Mouse (Mus musculus) heart, adult 2 months (tissue): ENCODE results near the gene Txlna. TPM values are rescaled to one million over a fixed set of nuclear protein-coding genes. Genes with fewer than 3 reads are reported as not detected.

Experiments
- DNase-seq, 2 experiments: peaks; one replicate each; pipeline ENCODE4 v3.0.0; 2021
- H3K27ac ChIP-seq: fragments of 200-600 bp; 2 replicates; pipeline ENCODE4 v1.8.1; 2022
- H3K27me3 ChIP-seq: fragments of 200-500 bp; 2 replicates; pipeline ENCODE4 v1.6.1; 2012; ENCODE audit warnings: mild to moderate bottlenecking, low read length, inconsistent platforms, mixed read lengths; ENCODE audit not compliant: control insufficient read depth, insufficient read depth
- H3K36me3 ChIP-seq: fragments of 200-500 bp; 2 replicates; pipeline ENCODE4 v1.6.1; 2012; ENCODE audit warnings: low read length, inconsistent platforms; ENCODE audit not compliant: control insufficient read depth, insufficient read depth
- H3K4me1 ChIP-seq: fragments of 200-500 bp; 2 replicates; pipeline ENCODE4 v1.6.1; 2011; ENCODE audit warnings: low read length; ENCODE audit not compliant: control insufficient read depth, insufficient read depth
- H3K4me3 ChIP-seq: fragments of 200-600 bp; 2 replicates; pipeline ENCODE4 v1.8.1; 2022
- H3K79me2 ChIP-seq: fragments of 200-500 bp; replicated peaks from 2 replicates; pipeline ENCODE4 v1.6.1; 2012; ENCODE audit warnings: mild to moderate bottlenecking, inconsistent platforms, low read length, moderate library complexity, mixed read lengths; ENCODE audit not compliant: control insufficient read depth, insufficient read depth
- H3K9ac ChIP-seq: fragments of 200-500 bp; 2 replicates; pipeline ENCODE4 v1.6.1; 2012; ENCODE audit warnings: low read depth, mild to moderate bottlenecking, control low read depth, inconsistent platforms, low read length, mixed read lengths
- CTCF ChIP-seq: fragments of 200-600 bp; IDR thresholded peaks from 2 replicates; pipeline ENCODE4 v1.8.1; 2022; ENCODE audit warnings: antibody characterized with exemption, mild to moderate bottlenecking, moderate library complexity
- EP300 ChIP-seq: fragments of 200-500 bp; IDR thresholded peaks from 2 replicates; pipeline ENCODE4 v1.6.1; 2011; ENCODE audit warnings: low read depth, low read length, control low read depth; ENCODE audit not compliant: insufficient read depth
- POLR2A ChIP-seq: fragments of 200-500 bp; IDR thresholded peaks from 2 replicates; pipeline ENCODE4 v1.6.1; 2011; ENCODE audit warnings: mild to moderate bottlenecking, low read depth, low read length, control low read depth; ENCODE audit not compliant: insufficient read depth
- WGBS: fragments of 180-500 bp; shearing (Covaris S2); methylation state at CpG from one replicate; pipeline ENCODE4 v1.1.7; 2018; 5-methylcytosine and 5-hydroxymethylcytosine counted together
- intact Hi-C: fragments of 180-260 bp; cut with DNase I; formaldehyde crosslinking; loops from one replicate; pipeline ENCODE4 v1.15.1; 2025
- polyA plus RNA-seq: library from polyadenylated mRNA; depleted of rRNA; stranded (reverse); fragments of >200 nt; gene quantifications from 2 replicates; pipeline ENCODE4 v1.2.3, GENCODE M21; 2012
- total RNA-seq, 2 experiments: library from RNA; stranded (reverse); gene quantifications; 2 replicates each; pipeline ENCODE4 v1.2.3; 2021

Gene Txlna
- total and polyA plus RNA-seq, 3 experiments, result 13.7 to 27.2 (median 25.6) TPM

DNA sequence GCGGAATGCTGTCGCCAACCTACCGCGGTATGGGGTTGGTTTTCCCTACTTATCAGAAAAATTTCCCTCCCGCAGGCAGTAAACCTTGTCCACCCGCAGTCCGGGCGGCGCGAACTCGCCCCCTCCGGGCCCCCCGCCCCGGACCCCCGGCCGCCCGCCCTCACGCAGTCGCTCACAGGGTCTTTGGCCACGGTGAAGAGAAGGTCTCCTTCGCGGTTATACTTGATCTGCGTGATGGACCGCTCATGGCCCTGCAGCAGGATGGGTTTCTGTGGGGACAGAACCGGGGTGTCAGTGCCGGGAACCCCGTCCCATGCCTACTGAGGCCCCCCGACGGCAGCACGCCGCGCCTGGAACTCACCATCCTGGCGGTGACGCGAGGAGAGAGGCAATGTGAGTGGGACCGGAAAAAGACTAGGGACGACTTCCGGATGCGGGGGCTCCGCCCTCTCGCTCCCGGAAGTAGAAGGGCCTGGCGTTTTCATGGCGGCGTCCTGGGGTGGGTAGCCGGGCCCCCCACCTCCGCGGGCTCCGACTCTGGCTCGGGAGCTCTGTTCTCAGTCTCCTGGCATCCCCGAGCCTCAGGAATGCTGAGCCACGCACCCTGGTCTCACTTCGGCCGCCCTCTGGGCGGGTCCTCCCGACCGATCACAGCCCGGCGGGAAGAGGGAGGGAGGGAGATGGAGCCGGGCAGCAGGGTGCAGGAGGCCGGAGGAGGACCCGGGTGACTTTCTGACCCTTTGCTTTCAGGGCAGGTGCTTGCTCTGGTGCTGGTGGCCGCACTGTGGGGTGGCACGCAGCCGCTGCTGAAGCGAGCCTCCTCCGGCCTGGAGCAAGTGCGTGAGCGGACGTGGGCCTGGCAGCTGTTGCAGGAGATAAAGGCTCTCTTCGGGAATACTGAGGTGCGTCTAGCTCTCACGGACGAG lies 40.4 kb downstream of the Txlna start, which contains the start of the genes Eif3i and Tmem234:
Gene Eif3i, minus strand, starts transcription at position 416 of the 926 bp plus-strand sequence.
Gene Tmem234, plus strand, starts transcription at position 436 of the 926 bp plus-strand sequence.
- Histone ChIP-seq H3K9ac (peak within 1 kb of the TSS; percentile 63), H3K4me3 (peak within 1 kb of the TSS; percentile 90), H3K4me1 (peaks cover 4% of the 10 kb centered on the region), H3K27ac (peak within 1 kb of the TSS; percentile 77), H3K27me3 (no peaks in the 10 kb centered on the region), H3K36me3 (no peaks in the 10 kb centered on the region; the same call in 1 of the 2 replicates), H3K79me2 (peaks cover 4% of the 10 kb centered on the region)
- peak; percentile 87 to 89 for DNase-seq
- under 1% methylated on average over 74 of the region's 74 CpGs for WGBS
- TF ChIP-seq POLR2A (peak; percentile 79), EP300 (0 out of 2 replicates have a peak, but pooled peaks have one; percentile 25), CTCF (peak; percentile 20; the same call in 1 of the 2 replicates)
- intact Hi-C loops, result loop anchor here (2.0 kb wide), 1 partner anchor 58 kb away; the partner anchor contains the start of gene Hdac1

DNA sequence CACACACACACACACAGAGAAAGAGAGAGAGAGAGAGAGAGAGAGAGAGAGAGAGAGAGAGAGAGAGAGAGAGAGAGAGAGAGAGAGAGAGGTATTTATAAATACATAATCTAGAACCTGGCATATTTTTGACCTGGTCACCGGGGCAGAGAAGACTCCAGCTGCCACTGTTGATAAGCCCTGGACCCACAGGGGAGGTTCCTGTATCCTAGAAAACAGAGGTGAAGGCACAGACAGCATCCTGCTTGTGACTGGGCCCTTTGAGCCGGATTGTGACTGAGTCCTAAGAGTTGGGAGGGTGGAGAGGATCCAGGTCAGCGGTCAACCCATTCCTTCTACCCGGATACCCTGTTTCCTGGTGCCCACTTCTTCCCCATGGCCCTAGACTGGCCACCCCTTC lies 52.0 kb downstream of the Txlna start:
- Histone ChIP-seq H3K36me3 (no peaks in the 10 kb centered on the region), H3K4me1 (no peaks in the 10 kb centered on the region), H3K9ac (no peak overlapping the region), H3K79me2 (no peaks in the 10 kb centered on the region), H3K27me3 (no peaks in the 10 kb centered on the region), H3K27ac (no peak overlapping the region), H3K4me3 (no peak overlapping the region)
- intact Hi-C loops, result no loop called here
- TF ChIP-seq EP300, result no peak
- no peak for TF ChIP-seq CTCF
- DNase-seq, result no peak
- 52% methylated on average over 4 of the region's 4 CpGs for WGBS

DNA sequence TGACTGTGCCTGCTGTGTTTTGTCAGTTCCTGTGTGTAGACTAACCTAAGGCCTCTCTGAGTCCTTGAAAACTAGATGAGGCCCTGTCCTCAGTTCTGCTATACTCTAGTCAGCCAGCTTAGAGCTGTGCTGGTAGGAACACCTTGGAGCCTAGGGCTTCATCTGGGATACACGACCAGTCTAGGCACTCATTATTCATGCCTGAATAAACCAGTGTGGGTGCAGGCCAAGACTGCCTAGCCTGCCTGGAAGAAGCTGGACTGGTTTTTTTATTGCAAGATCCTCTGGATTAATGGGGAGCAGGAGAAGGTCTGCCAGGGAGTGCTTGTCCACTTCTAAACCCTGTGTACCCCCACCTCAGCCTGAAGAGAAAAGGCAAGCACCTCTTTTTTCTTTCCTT lies 53.9 kb downstream of the Txlna start:
- no peak for TF ChIP-seq CTCF

DNA sequence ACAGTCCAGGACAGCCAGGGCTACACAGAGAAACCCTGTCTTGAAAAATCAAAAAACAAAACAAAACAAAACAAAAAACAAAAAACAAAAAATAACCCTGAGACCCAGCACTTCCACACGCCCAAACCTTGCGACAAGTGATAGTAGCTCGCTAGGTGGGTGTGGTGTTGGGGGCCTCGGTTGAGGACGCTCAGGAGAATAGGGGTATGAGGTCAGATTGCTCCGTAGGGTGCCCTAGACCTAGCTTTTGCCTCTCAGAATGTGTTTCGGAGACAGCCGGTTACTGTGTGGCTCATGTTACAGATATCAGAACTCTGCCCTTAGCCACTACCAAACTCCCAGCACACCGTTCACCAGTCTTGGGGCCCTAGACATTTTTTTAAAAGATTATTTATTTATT lies 55.1 kb downstream of the Txlna start:
- Histone ChIP-seq H3K27ac (no peak overlapping the region), H3K4me1 (no peaks in the 10 kb centered on the region), H3K79me2 (no peaks in the 10 kb centered on the region), H3K9ac (no peak overlapping the region), H3K36me3 (no peaks in the 10 kb centered on the region), H3K27me3 (no peaks in the 10 kb centered on the region), H3K4me3 (no peak overlapping the region)
- DNase-seq, result no peak
- 92% methylated on average over 9 of the region's 9 CpGs for WGBS
- intact Hi-C loops, result loop anchor here (2.0 kb wide), 1 partner anchor 23 kb away; no protein-coding TSS in a partner anchor
- TF ChIP-seq EP300 (no peak), POLR2A (no peak), CTCF (no peak)

More for the DNA sequence above, 53.9 kb downstream of the Txlna start:
- no peaks in the 10 kb centered on the region for H3K27me3 ChIP-seq
- H3K79me2 ChIP-seq, result no peaks in the 10 kb centered on the region
- H3K4me1 ChIP-seq, result no peaks in the 10 kb centered on the region
- no peaks in the 10 kb centered on the region for H3K36me3 ChIP-seq
- WGBS, result 76% methylated on average over 1 of the region's 1 CpGs
- intact Hi-C loops, result no loop called here
- no peak overlapping the region for H3K9ac ChIP-seq
- no peak overlapping the region for H3K4me3 ChIP-seq
- DNase-seq, result no peak
- H3K27ac ChIP-seq, result no peak overlapping the region

DNA sequence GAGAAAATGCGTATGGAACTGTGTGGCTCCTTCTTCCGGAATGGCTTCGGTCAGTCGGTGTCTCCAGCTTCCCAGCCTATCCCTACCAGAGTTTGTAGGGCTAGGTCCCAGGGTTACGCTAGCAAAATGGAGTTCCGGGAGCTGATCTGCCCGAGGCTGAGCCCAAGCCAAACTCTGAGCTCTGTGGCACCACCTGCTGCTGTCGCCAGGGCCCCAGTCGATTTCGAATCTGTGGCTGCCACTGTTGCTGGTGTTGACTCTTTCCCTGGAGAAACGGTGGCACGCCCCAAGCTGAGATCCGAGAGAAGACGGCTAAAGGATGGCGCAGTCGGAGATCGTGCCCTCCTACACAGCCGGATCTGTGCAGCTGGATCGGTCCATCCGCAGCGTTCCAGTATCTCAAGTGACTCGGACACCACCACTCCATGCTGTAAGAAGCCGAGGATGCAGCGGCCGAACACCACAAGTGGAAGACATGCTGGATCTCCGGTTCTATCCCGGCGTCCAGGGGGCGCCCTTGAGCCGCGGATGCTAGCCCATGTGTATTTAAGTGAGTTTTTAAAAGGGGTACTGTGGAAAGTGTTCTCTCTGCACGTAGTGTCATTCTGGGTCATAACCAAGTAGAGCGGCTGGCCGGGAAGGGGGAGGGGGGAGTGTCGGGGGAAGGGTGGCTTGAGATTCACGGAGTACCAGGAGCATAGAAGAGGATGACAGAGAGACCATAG lies 55.8 kb downstream of the Txlna start:
- intact Hi-C loops, result loop anchor here (2.0 kb wide), 1 partner anchor 24 kb away; no protein-coding TSS in a partner anchor
- Histone ChIP-seq H3K36me3 (no peaks in the 10 kb centered on the region), H3K9ac (peak overlapping the region; percentile 90), H3K4me1 (0 out of 2 replicates have a peak, but pooled peaks cover 2% of the 10 kb centered on the region), H3K4me3 (peak overlapping the region; percentile 64), H3K27me3 (no peaks in the 10 kb centered on the region), H3K27ac (peak overlapping the region; percentile 58), H3K79me2 (no peaks in the 10 kb centered on the region)
- 3% methylated on average over 36 of the region's 36 CpGs for WGBS
- peak; percentile 87 to 90 for DNase-seq
- TF ChIP-seq POLR2A (no peak), EP300 (0 out of 2 replicates have a peak, but pooled peaks have one; percentile 26), CTCF (peak; percentile 80)
